Mouse (Mus musculus): Measurements from ENCODE around the gene Tex26. TPM values are rescaled to one million over a fixed set of nuclear protein-coding genes. Genes with fewer than 3 reads are reported as not detected.

Tex26 gene
- under 1 TPM; 0.50 to 0.69 TPM for total RNA-seq (2021)
- long read RNA-seq: 0 reads

GRCm38 (mm10) chr5:149439531-149440179 lies at the start of gene Tex26:
Tex26 (plus strand) TSS chr5:149439660.
- peak; percentile 66 to 77 for DNase-seq (ENCODE audit: low spot score in 2 of 2)

- DNase-seq (ENCODE audit: low spot score in 2 of 2): no peak
Observed at GRCm38 (mm10) chr5:149391574-149392375, 47.7 kb upstream of the Tex26 start.

- no peak for DNase-seq (ENCODE audit: low spot score in 2 of 2)
Observed at GRCm38 (mm10) chr5:149392420-149392988, 47.0 kb upstream of the Tex26 start.

- no peak for DNase-seq (ENCODE audit: low spot score in 2 of 2)
Observed at GRCm38 (mm10) chr5:149401446-149401975, 37.9 kb upstream of the Tex26 start.

- DNase-seq (ENCODE audit: low spot score in 2 of 2): no peak
Observed at GRCm38 (mm10) chr5:149402029-149402428, 37.4 kb upstream of the Tex26 start.

GRCm38 (mm10) chr5:149403386-149403785 lies 36.1 kb upstream of the Tex26 start:
- DNase-seq (ENCODE audit: low spot score in 2 of 2): no peak

- DNase-seq (ENCODE audit: low spot score in 2 of 2): no peak
Observed at GRCm38 (mm10) chr5:149404710-149405109, 34.8 kb upstream of the Tex26 start.

- no peak for DNase-seq (ENCODE audit: low spot score in 2 of 2)
Observed at GRCm38 (mm10) chr5:149406791-149407276, 32.6 kb upstream of the Tex26 start.

- DNase-seq (ENCODE audit: low spot score in 2 of 2): no peak
Observed at GRCm38 (mm10) chr5:149409502-149409901, 30.0 kb upstream of the Tex26 start.

- DNase-seq (ENCODE audit: low spot score in 2 of 2): peak; percentile 31 to 49
Observed at GRCm38 (mm10) chr5:149411509-149412193, 27.8 kb upstream of the Tex26 start, which contains the start of gene Medag. Medag (plus strand) TSS chr5:149411749.

- no peak for DNase-seq (ENCODE audit: low spot score in 2 of 2)
Observed at GRCm38 (mm10) chr5:149412194-149412575, 27.3 kb upstream of the Tex26 start.

GRCm38 (mm10) chr5:149412671-149413070 lies 26.8 kb upstream of the Tex26 start:
- DNase-seq (ENCODE audit: low spot score in 2 of 2): no peak

- no peak for DNase-seq (ENCODE audit: low spot score in 2 of 2)
Observed at GRCm38 (mm10) chr5:149414369-149415167, 24.9 kb upstream of the Tex26 start.

GRCm38 (mm10) chr5:149417381-149417780 lies 22.1 kb upstream of the Tex26 start:
- no peak for DNase-seq (ENCODE audit: low spot score in 2 of 2)

- no peak for DNase-seq (ENCODE audit: low spot score in 2 of 2)
Observed at GRCm38 (mm10) chr5:149426525-149426924, 12.9 kb upstream of the Tex26 start.

- no peak for DNase-seq (ENCODE audit: low spot score in 2 of 2)
Observed at GRCm38 (mm10) chr5:149427277-149428060, 12.0 kb upstream of the Tex26 start.

GRCm38 (mm10) chr5:149428347-149428746 lies 11.1 kb upstream of the Tex26 start:
- peak in 1 of 2 experiments; percentile 19 for DNase-seq (ENCODE audit: low spot score in 2 of 2)

GRCm38 (mm10) chr5:149428810-149429255 lies 10.6 kb upstream of the Tex26 start:
- peak; percentile 63 to 70 for DNase-seq (ENCODE audit: low spot score in 2 of 2)

GRCm38 (mm10) chr5:149429541-149429940 lies 9.9 kb upstream of the Tex26 start:
- no peak for DNase-seq (ENCODE audit: low spot score in 2 of 2)
